Mouse (Mus musculus): ENCODE measurements around the gene Ubfd1. TPM values are rescaled to one million over a fixed set of nuclear protein-coding genes. Genes with fewer than 3 reads are reported as not detected.

Ubfd1 gene
- total RNA-seq (2022) = 10 to 100 TPM; 32.5 to 41.6 (median 37.3) TPM

- peak; percentile 98 for DNase-seq (ENCODE audit: low spot score)
These were observed at the start of gene Ubfd1, which contains the start of gene Ears2 for GRCm38 (mm10) chr7:122066945-122067516. Gene Ubfd1, plus strand, starts transcription at chr7:122067175. Gene Ears2, minus strand, starts transcription at chr7:122067263.

DNA sequence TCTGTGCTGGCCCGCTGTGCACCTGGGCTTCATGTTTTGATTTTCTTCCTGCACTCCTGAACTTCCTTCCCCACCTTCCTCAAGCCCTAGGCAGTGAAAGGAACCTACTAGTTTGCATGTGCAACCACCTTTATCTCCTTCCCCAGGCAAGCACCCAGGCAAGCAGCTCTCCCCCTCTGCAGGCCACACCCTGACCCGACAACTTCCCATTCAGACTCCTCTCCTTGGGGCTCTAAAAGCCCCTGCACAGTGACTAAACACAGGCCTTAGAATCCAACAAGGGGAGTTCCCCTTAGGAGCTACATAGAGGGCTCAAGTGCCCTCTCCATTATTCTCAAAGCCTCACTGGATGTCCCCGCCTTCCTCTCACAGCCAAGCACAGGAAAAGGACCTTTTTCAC, 48.7 kb upstream of the Ubfd1 start:
- DNase-seq (ENCODE audit: low spot score) = no peak

- DNase-seq (ENCODE audit: low spot score) = no peak
These were observed 48.0 kb upstream of the Ubfd1 start for GRCm38 (mm10) chr7:122018978-122019377.

DNA sequence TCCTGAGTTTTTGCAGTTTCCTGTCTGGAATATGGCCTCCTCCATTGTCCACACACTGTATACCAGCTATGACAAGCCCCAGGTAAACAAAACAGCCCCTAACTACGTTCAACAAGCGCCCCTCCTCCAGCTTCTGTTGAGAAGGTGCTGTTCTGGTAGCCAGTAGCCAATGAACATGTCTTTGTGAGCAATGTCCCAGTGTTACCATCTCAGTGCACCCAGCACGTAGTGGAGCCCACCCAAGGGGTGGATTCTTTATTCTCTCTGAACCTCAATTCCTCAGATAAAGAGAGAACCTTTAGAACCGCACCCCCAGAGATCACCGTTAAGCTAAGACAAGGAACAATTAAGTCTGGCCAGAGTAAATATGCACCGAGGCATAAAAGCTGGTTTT, 46.7 kb upstream of the Ubfd1 start:
- no peak for DNase-seq (ENCODE audit: low spot score)

GRCm38 (mm10) chr7:122020667-122021354, 46.2 kb upstream of the Ubfd1 start, which contains the start of gene Gga2:
Gene Gga2, minus strand, starts transcription at chr7:122021222.
- peak; percentile 82 for DNase-seq (ENCODE audit: low spot score)

DNA sequence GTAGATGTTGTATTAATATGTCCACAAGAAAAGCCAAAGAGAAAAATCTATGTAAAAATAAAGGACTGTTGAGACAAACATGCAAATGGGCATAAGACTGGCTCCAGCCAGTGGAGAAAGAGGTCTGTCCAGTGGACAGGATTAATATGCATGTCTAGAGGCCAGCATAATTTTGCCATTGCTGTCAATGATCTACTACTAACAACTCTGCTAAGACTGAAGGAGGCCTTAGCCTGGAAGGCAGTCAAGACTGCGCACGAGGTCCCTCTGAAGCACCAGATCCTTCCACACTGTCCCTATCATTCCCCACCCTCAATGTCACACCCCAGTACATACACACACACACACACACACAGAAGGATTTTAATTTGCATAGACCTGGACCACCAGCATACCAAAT, 44.8 kb upstream of the Ubfd1 start:
- DNase-seq (ENCODE audit: low spot score) = no peak

DNA sequence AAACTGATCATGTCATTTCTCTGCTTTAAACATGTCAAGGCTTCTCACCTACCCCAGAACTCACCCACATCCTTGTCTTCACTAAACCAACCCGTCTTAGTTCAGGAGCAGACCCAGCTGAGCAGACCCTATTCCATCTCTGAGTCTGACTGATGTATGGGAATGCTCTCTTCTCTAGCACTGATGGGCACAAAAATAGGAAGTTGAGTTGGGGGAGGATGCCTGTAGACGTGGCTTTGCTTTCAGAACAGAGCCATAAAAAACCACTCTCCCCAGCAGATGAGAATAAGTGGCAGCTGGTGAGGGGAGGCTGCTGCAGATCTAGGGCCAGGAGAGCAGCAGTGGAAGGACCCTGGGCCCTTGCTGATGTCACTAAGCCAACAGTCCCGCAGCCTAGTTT, 33.6 kb upstream of the Ubfd1 start:
- no peak for DNase-seq (ENCODE audit: low spot score)

DNA sequence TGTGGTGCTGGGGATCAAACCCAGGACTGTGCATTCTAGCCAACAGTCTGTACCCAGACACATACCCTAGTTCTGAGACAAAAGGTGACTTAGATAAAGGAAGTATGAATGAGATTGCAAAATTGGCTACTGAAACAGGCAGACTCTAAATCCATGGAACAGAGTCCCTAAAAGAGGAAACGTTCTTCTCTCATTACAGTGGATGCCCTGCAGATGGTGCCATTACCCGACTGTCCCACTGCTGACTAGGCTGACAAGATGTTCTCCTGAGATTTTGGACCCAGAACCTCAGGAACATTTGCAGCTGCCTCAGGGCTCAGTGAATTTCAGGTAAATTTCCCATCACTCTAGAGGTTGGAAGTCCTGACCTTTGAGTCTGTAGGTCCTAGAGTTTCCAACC, 32.6 kb upstream of the Ubfd1 start:
- no peak for DNase-seq (ENCODE audit: low spot score)

DNA sequence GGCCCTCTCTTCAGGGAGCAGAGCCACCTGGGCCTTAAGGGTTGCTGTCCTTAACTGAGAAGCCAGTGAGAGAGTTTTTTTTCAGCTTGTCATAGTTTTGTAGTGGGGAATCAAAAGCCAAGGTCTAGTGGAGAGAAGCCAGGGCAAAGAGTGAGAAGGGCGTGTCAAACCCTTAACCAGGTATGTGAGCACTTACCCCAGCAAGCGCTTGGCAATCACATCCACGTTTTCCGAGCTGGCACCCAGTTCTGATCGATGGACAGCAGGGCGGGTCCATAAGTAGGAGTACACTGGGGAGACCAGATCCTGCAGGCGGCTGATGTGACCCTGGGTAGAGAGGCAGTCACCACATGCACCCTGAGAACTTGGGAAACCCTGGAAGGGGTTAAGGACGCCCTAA, 22.9 kb upstream of the Ubfd1 start:
- DNase-seq (ENCODE audit: low spot score) = no peak

DNA sequence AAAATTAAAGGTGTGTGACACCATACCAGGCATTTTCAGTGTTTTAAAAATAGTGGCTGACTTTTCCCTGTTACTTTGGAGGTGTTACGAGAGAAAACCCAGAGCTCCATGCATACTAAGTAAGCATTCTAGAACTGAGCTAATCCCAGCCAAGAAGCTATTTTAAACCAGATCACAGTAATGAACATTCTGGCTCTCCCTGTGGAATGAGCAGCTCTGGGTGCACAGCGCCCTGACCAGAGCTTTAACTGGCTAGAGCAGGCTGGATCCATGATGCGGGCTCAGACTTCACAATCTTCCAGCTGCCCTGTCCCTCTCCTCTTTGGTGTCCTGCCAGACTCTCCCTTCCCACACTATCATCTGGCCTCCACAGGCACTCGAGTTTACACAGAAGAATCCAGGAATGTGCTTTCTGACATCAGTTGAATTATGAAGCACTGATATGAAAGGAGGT, 21.8 kb upstream of the Ubfd1 start:
- peak; percentile 74 for DNase-seq (ENCODE audit: low spot score)

GRCm38 (mm10) chr7:122045711-122046110, 21.3 kb upstream of the Ubfd1 start:
- no peak for DNase-seq (ENCODE audit: low spot score)

DNA sequence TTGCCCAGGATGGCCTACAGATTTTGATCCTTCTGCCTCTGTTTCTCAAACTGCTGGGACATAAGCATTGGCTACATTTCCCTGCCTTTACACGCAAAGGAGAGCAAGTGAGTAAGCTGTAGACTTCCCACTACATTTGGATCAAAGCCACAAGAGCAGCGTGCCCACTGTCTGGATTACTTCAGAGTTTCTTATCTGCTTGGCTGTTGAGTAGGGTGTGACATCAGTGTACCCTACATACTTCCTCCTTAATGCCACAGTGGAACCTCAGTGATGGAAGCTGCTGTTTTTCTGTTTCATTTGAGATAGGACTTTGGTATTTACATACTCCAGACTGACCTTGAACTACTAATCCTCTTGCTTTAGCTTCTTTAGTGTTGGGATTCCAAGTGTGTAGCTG, 20.2 kb upstream of the Ubfd1 start:
- DNase-seq (ENCODE audit: low spot score) = no peak

- no peak for DNase-seq (ENCODE audit: low spot score)
These were observed 18.8 kb upstream of the Ubfd1 start for GRCm38 (mm10) chr7:122048191-122048590.

- no peak for DNase-seq (ENCODE audit: low spot score)
These were observed 16.1 kb upstream of the Ubfd1 start for GRCm38 (mm10) chr7:122050834-122051233.

- no peak for DNase-seq (ENCODE audit: low spot score)
These were observed 10.3 kb upstream of the Ubfd1 start for GRCm38 (mm10) chr7:122056633-122057032.

- DNase-seq (ENCODE audit: low spot score) = no peak
These were observed 1.3 kb upstream of the Ubfd1 start for GRCm38 (mm10) chr7:122065656-122066055.

- no peak for DNase-seq (ENCODE audit: low spot score)
These were observed 652 bp upstream of the Ubfd1 start for GRCm38 (mm10) chr7:122066102-122066944.

GRCm38 (mm10) chr7:122067517-122068381, 774 bp downstream of the Ubfd1 start:
- peak; percentile 19 for DNase-seq (ENCODE audit: low spot score)

GRCm38 (mm10) chr7:122074374-122074773, 7.4 kb downstream of the Ubfd1 start:
- no peak for DNase-seq (ENCODE audit: low spot score)

DNA sequence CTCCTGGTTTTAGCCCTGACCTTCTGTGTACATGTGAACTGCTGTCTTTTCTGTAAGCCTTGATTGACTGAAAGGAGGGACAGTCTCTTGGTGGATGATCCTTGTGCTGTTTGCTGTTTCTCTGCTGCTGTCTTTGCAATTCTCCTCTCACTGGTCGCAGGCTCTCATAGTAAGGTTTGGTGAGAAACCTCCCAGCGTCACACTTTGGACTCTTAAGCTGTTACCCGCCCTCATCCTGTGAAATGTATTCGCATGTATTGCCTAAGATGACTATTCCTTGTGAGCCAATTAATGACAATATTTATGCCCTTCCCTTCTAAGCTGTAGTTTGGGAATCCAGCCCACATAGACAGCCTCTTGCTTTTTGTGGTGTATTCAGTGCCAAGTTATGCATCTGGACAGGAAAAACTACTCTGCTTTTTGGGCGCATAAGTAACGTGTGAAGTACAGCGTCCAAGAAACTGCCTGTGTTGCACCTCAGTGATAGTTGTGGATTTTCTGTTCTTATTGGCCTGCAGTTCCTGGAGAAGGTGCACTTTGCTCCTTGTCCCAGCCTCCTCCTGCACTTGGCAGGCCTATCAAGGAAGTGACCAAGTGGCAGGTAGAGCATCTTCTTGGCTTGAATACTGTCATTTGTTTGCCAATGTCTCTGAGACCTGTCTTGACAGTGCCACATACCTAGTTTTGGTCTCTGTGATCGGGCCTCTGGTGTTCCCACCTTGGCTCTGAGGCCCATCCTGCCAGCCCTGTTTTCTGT, 13.0 kb downstream of the Ubfd1 start:
- no peak for DNase-seq (ENCODE audit: low spot score)

- no peak for DNase-seq (ENCODE audit: low spot score)
These were observed 14.1 kb downstream of the Ubfd1 start for GRCm38 (mm10) chr7:122081071-122081470.
